Mouse (Mus musculus): ENCODE measurements around the gene Tep1. TPM values are rescaled to one million over a fixed set of nuclear protein-coding genes. Genes with fewer than 3 reads are reported as not detected.

Tep1 gene
- polyA plus RNA-seq (2012; rRNA removed), result 2.2 and 3.4 TPM in 2 replicates

DNA sequence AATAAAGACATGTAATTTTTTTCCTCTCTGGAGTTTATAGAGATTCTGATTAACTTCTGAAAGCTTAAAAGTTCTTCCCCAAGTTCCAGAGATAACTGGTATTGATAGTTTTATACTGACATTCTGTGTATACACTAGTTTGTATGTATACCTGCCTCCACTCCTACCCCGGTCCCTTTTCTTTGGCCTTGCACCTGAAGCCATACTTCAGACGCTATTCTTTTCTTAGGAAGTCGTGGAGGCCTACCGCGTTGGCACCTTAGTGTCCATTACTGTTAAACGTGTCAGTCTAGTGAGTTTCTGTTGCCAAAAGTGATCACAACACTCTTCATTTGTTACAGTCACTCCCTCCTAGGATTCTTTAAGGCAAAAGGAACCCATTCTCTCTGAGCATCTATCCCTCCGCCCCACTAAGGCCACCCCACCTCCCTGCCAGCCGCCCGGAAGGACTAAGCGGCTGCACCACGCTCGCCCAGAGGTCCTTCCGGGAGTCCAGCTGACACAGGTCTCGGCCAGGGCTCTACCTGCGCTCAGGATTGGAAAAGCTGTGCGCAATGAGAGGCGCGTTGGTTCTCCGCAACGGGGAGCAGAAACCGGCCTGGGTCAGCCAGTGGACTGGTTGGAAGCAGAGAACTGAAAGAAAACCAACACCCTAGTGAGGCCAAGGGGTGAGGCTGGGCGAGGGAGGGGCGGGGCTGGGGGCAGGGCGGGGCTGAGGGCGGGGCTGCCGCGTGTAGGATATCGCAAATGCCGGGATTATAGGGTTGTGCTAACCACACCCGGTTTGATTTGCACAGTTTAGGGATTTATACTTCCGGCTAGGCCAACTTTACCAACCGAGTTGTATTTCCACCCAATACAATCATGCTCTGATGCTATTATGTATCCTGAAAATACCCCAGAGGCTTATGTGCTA is at the start of gene Tep1:
Gene Tep1, minus strand, starts transcription at position 672 of the 916 bp plus-strand sequence.

GRCm38 (mm10) chr14:50897374-50897765 is 27.0 kb upstream of the Tep1 start, which contains the start of gene Klhl33:
Gene Klhl33, minus strand, starts transcription at chr14:50897507.

GRCm38 (mm10) chr14:50807487-50808072 is 62.8 kb downstream of the Tep1 start, which contains the start of the genes Ccnb1ip1 and Parp2:
Gene Ccnb1ip1, minus strand, starts transcription at chr14:50807732.
Gene Parp2, plus strand, starts transcription at chr14:50807841.

DNA sequence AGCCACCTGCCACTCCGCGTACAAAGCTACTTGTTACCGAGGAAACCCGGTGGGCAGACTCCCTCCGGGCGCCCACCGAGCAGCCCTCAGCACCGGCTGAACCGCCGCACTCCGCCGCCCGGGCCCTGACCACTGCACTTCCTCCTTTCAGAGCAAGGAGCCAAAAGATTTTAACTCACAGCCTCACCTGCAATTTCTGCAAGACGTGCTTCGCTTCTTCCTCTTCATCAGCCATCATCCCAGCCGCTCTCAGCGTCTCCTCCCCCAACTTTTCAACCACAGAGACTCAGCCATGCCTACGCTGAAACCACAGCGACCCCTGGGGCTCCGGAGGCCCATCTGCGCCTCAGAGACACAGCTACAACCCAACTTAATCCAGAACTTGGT is 85.1 kb downstream of the Tep1 start, which contains the start of gene Ttc5:
Gene Ttc5, minus strand, starts transcription at position 269 of the 387 bp plus-strand sequence.

Other genes starting within 250 kb of the Tep1 start
- gene Olfr745, start 231.2 kb downstream of the Tep1 start, polyA plus RNA-seq (2012; rRNA removed), result not detected in 2 replicates
- not detected in 2 replicates for gene Olfr746, start 223.5 kb downstream of the Tep1 start, polyA plus RNA-seq (2012; rRNA removed)
- gene Olfr747, start 177.4 kb downstream of the Tep1 start, polyA plus RNA-seq (2012; rRNA removed), result not detected in 2 replicates
- gene Olfr748, start 163.2 kb downstream of the Tep1 start, polyA plus RNA-seq (2012; rRNA removed), result not detected in 2 replicates
- gene Olfr749, start 125.5 kb downstream of the Tep1 start, polyA plus RNA-seq (2012; rRNA removed), result not detected in 2 replicates
- gene Ttc5, start 85.0 kb downstream of the Tep1 start, polyA plus RNA-seq (2012; rRNA removed), result 11.2 and 12.6 TPM in 2 replicates
- not detected in 2 replicates for gene Ccnb1ip1, start 62.8 kb downstream of the Tep1 start, polyA plus RNA-seq (2012; rRNA removed)
- 37.8 and 40.4 TPM in 2 replicates for gene Parp2, start 62.7 kb downstream of the Tep1 start, polyA plus RNA-seq (2012; rRNA removed)
- 0.16 and 0.18 TPM in 2 replicates for gene Klhl33, start 26.9 kb upstream of the Tep1 start, polyA plus RNA-seq (2012; rRNA removed)
- gene Osgep, start 54.3 kb upstream of the Tep1 start, polyA plus RNA-seq (2012; rRNA removed), result 36.9 and 37.6 TPM in 2 replicates
- gene Apex1, start 54.4 kb upstream of the Tep1 start, polyA plus RNA-seq (2012; rRNA removed), result 52.4 and 58.5 TPM in 2 replicates
- gene Pip4p1, start 60.3 kb upstream of the Tep1 start, polyA plus RNA-seq (2012; rRNA removed), result 22.8 and 28.6 TPM in 2 replicates
- gene Pnp, start 60.5 kb upstream of the Tep1 start, polyA plus RNA-seq (2012; rRNA removed), result 75.3 and 96.8 TPM in 2 replicates
- 58.6 and 74.1 TPM in 2 replicates for gene Gm49342, start 74.0 kb upstream of the Tep1 start, polyA plus RNA-seq (2012; rRNA removed)
- 9.7 and 10.4 TPM in 2 replicates for gene Pnp2, start 85.4 kb upstream of the Tep1 start, polyA plus RNA-seq (2012; rRNA removed)
- 0.02 TPM in 1 of 2 replicates, not detected in the other for gene Rnase10, start 137.2 kb upstream of the Tep1 start, polyA plus RNA-seq (2012; rRNA removed)
- gene Rnase9, start 171.3 kb upstream of the Tep1 start, polyA plus RNA-seq (2012; rRNA removed), result not detected in 2 replicates
- gene Rnase11, start 179.6 kb upstream of the Tep1 start, polyA plus RNA-seq (2012; rRNA removed), result not detected in 2 replicates
- gene Rnase12, start 187.1 kb upstream of the Tep1 start, polyA plus RNA-seq (2012; rRNA removed), result 0.86 and 0.90 TPM in 2 replicates
- not detected in 2 replicates for gene Olfr750, start 203.9 kb upstream of the Tep1 start, polyA plus RNA-seq (2012; rRNA removed)
- gene Rnase4, start 220.5 kb upstream of the Tep1 start, polyA plus RNA-seq (2012; rRNA removed), result 10.7 and 13.3 TPM in 2 replicates
- gene Ang, start 220.6 kb upstream of the Tep1 start, polyA plus RNA-seq (2012; rRNA removed), result 3.7 and 3.9 TPM in 2 replicates
- not detected in 2 replicates for gene Eddm3b, start 243.9 kb upstream of the Tep1 start, polyA plus RNA-seq (2012; rRNA removed)